In genomic region chr1:193344976-193345375, GRCm38 (mm10) we compare ENCODE assay signal across 14 mouse cellular contexts. TPM values are rescaled to one million over a fixed set of nuclear protein-coding genes. Genes with fewer than 3 reads are reported as not detected.
DNase-seq lines count a peak whose midpoint lies in the region; ATAC-seq and TF ChIP-seq lines count a peak whose summit lies in the region.
"Had no signal": no experiment of that assay in that cellular context is flagged by ENCODE, and none has a peak within 500 bp of the region (broad histone marks: within the 10 kb centered on the region; RNA-seq: fewer than 3 reads in every experiment).

No protein-coding gene starts in this region.

- ATAC-seq in forebrain, postnatal 0 days, result peak; percentile 34; the same call in 1 of the 2 replicates
- no peak for ATAC-seq in forebrain, embryonic 16.5 days
- no peak for ATAC-seq in cerebellum, adult (ENCODE audit: insufficient number of reproducible peaks, low FRiP score, low TSS enrichment)
- ATAC-seq: liver, embryonic 12.5 days; lung, postnatal 0 days had no signal

- H3K36me3 ChIP-seq in forebrain, postnatal 0 days (ENCODE audit: insufficient read depth), result peaks cover 24% of the 10 kb centered on the region
- H3K36me3 ChIP-seq in forebrain, embryonic 16.5 days (ENCODE audit: control insufficient read depth, insufficient read depth), result peaks cover 5% of the 10 kb centered on the region; the same call in 1 of the 2 replicates
- H3K36me3 ChIP-seq in C2C12 (ENCODE audit: control insufficient read depth, insufficient read depth) (peaks cover 4% of the 10 kb centered on the region), myocyte (ENCODE audit: control insufficient read depth, insufficient read depth) (no peaks in the 10 kb centered on the region)
- H3K36me3 ChIP-seq: liver, embryonic 12.5 days had no signal

- no peaks in the 10 kb centered on the region for H3K27me3 ChIP-seq in forebrain, postnatal 0 days (ENCODE audit: insufficient read depth, low read length)
- H3K27me3 ChIP-seq in forebrain, embryonic 16.5 days (replicated peaks; ENCODE audit: control insufficient read depth, insufficient read depth, low read length), result no peaks in the 10 kb centered on the region
- H3K27me3 ChIP-seq in C2C12 (ENCODE audit: control insufficient read depth, insufficient read depth, insufficient read length), result no peaks in the 10 kb centered on the region
- no peaks in the 10 kb centered on the region for H3K27me3 ChIP-seq in myocyte (ENCODE audit: control insufficient read depth, insufficient read depth, insufficient read length)
- H3K27me3 ChIP-seq: hindbrain, embryonic 13.5 days; liver, embryonic 12.5 days had no signal

- no peak overlapping the region for H3K4me3 ChIP-seq in forebrain, postnatal 0 days (ENCODE audit: low read depth, low read length)
- no peak overlapping the region for H3K4me3 ChIP-seq in forebrain, embryonic 16.5 days (replicated peaks; ENCODE audit: low read length)
- H3K4me3 ChIP-seq in C2C12 (ENCODE audit: insufficient read depth, poor library complexity, severe bottlenecking) (no peak overlapping the region), myocyte (no peak overlapping the region)
- H3K4me3 ChIP-seq: hindbrain, embryonic 13.5 days; liver, embryonic 12.5 days had no signal

- H3K4me2 ChIP-seq in forebrain, postnatal 0 days (ENCODE audit: low read depth), result no peak overlapping the region
- H3K4me2 ChIP-seq in forebrain, embryonic 16.5 days (ENCODE audit: low read length), result no peak overlapping the region
- H3K4me2 ChIP-seq in myocyte (ENCODE audit: low read depth), result peak overlapping the region; percentile 44
- H3K4me2 ChIP-seq: hindbrain, embryonic 13.5 days; liver, embryonic 12.5 days had no signal

- TF ChIP-seq POLR2A in brain, embryonic 14.5 days (IDR thresholded peaks at IDR 0.05; ENCODE audit: borderline replicate concordance, extremely low read depth, insufficient read depth, insufficient read length, poor library complexity, severe bottlenecking), result no peak
- TF ChIP-seq POLR2A in myocyte (IDR thresholded peaks at IDR 0.05; ENCODE audit: insufficient read length, low read depth), result peak; percentile 17

- H3K27ac ChIP-seq in forebrain, postnatal 0 days (ENCODE audit: low read depth, low read length), result no peak overlapping the region
- H3K27ac ChIP-seq in forebrain, embryonic 16.5 days (ENCODE audit: low read length), result no peak overlapping the region
- H3K27ac ChIP-seq: hindbrain, embryonic 13.5 days; liver, embryonic 12.5 days had no signal

- H3K9ac ChIP-seq in forebrain, postnatal 0 days, result no peak overlapping the region
- H3K9ac ChIP-seq in forebrain, embryonic 16.5 days (replicated peaks; ENCODE audit: low read depth, low read length), result no peak overlapping the region
- H3K9ac ChIP-seq: hindbrain, embryonic 13.5 days; liver, embryonic 12.5 days had no signal

- no peaks in the 10 kb centered on the region for H3K79me3 ChIP-seq in C2C12 (ENCODE audit: low read depth)

- DNase-seq in forebrain, postnatal 0 days, result no peak
- peak; percentile 40 for DNase-seq in brain, embryonic 14.5 days (ENCODE audit: low read depth)
- DNase-seq in lung, adult 18-20 months, result no peak
- no peak for DNase-seq in Muller cell, postnatal 12 days (ENCODE audit: inconsistent ontology term)
- DNase-seq: cerebellum, adult 2 months; heart, adult 18-20 months; right cerebral cortex, postnatal 4 days had no signal

- no peak for TF ChIP-seq CTCF in forebrain, postnatal 0 days (IDR thresholded peaks at IDR 0.05; ENCODE audit: low read depth)
- TF ChIP-seq CTCF in C2C12 (IDR thresholded peaks at IDR 0.05; ENCODE audit: control insufficient read depth, insufficient read depth, insufficient read length), result no peak
- no peak for TF ChIP-seq CTCF in brain, embryonic 14.5 days (IDR thresholded peaks at IDR 0.05; ENCODE audit: borderline replicate concordance, extremely low read depth, insufficient read depth, insufficient read length)

- H3K79me2 ChIP-seq in C2C12 (ENCODE audit: control insufficient read depth, insufficient read depth) (no peaks in the 10 kb centered on the region), myocyte (ENCODE audit: control insufficient read depth, insufficient read depth) (no peaks in the 10 kb centered on the region)

- H3K9me3 ChIP-seq in forebrain, postnatal 0 days (ENCODE audit: low read length), result no peaks in the 10 kb centered on the region
- H3K9me3 ChIP-seq in forebrain, embryonic 16.5 days (ENCODE audit: control insufficient read depth, low read length), result no peaks in the 10 kb centered on the region
- H3K9me3 ChIP-seq: hindbrain, embryonic 13.5 days; liver, embryonic 12.5 days had no signal

- H3ac ChIP-seq in C2C12 (ENCODE audit: control insufficient read depth, insufficient read length, low read depth) (no peak overlapping the region), myocyte (ENCODE audit: control insufficient read depth, insufficient read length) (no peak overlapping the region)

- H3K4me1 ChIP-seq in forebrain, postnatal 0 days (ENCODE audit: insufficient read depth), result no peaks in the 10 kb centered on the region
- H3K4me1 ChIP-seq in forebrain, embryonic 16.5 days (replicated peaks; ENCODE audit: control insufficient read depth, insufficient read depth, low read length), result no peaks in the 10 kb centered on the region
- H3K4me1 ChIP-seq: hindbrain, embryonic 13.5 days; liver, embryonic 12.5 days had no signal

- WGBS in forebrain, postnatal 0 days, result 13% methylated on average over 2 of the region's 2 CpGs
- 14% methylated on average over 2 of the region's 2 CpGs for WGBS in forebrain, embryonic 16.5 days

TF ChIP-seq in C2C12, 6 proteins besides CTCF, POLR2A, EP300 and RAD21:
- TF ChIP-seq MYOG (IDR thresholded peaks at IDR 0.05; ENCODE audit: control insufficient read depth, extremely low read depth, insufficient read length) (no peak), MYOD1 (IDR thresholded peaks at IDR 0.05; ENCODE audit: control insufficient read depth, insufficient read length, low read depth) (peak; percentile 97)

TF ChIP-seq in myocyte, 11 proteins besides CTCF, POLR2A, EP300 and RAD21:
- TF ChIP-seq E2F4 (IDR thresholded peaks at IDR 0.05; ENCODE audit: insufficient read depth) (no peak), TCF3 (IDR thresholded peaks at IDR 0.05; ENCODE audit: insufficient read length, low read depth) (peak; percentile 78), TCF12 (IDR thresholded peaks at IDR 0.05; ENCODE audit: insufficient read depth, poor library complexity, severe bottlenecking) (peak; percentile 63), CEBPB (IDR thresholded peaks at IDR 0.05; ENCODE audit: insufficient read depth, poor library complexity, severe bottlenecking) (peak; percentile 51; the same call in 1 of the 2 replicates), MYOG (IDR thresholded peaks at IDR 0.05; ENCODE audit: control insufficient read depth in 1 of 3, insufficient read depth in 1 of 3, insufficient read length in 2 of 3, low read depth in 2 of 3) (peak; percentile 60 to 85 (median 68)), REST (IDR thresholded peaks at IDR 0.05; ENCODE audit: insufficient read depth, insufficient read length) (no peak), MYOD1 (IDR thresholded peaks at IDR 0.05; ENCODE audit: control insufficient read depth in 1 of 3, insufficient read length in 2 of 3, low read depth in 2 of 3) (peak; percentile 61 to 98 (median 98))

RNA-seq across cellular contexts. Expression of gene Camk1g, which starts 25.1 kb away (rescaled TPM):
- total RNA-seq in forebrain, postnatal 0 days (2014; rRNA removed), result 50.3 and 56.1 TPM in 2 replicates
- polyA plus RNA-seq in forebrain, postnatal 0 days (2015; fragmentation: Nextera tagmentation; extraction: Ambion mirVana), result 37.4 and 46.0 TPM in 2 replicates
- polyA plus RNA-seq in forebrain, embryonic 16.5 days (2015; fragmentation: Nextera tagmentation; extraction: Ambion mirVana), result 49.9 and 51.9 TPM in 2 replicates
- polyA plus RNA-seq in C2C12 (2012; fragmentation: generic; extraction: Trizol), result 1.2 TPM
- 40.8 and 47.3 TPM in 2 replicates for polyA plus RNA-seq in brain, embryonic 14.5 days (2012; rRNA removed)
- 4.1 TPM for polyA plus RNA-seq in myocyte (2012; fragmentation: generic; extraction: Trizol)
